Mouse (Mus musculus) CH12.LX (cell line): Measurements from ENCODE around the gene Kcnd3. TPM values are rescaled to one million over a fixed set of nuclear protein-coding genes. Genes with fewer than 3 reads are reported as not detected.
A peak's percentile ranks its signal among the peaks of the same experiment; 100 is the strongest.

Experiments
- DNase-seq: peaks from one replicate; pipeline ENCODE4 v3.0.0-alpha.2; 2013; ENCODE audit errors: extremely low read depth
- H3K27ac ChIP-seq: 2 replicates; pipeline ENCODE4 v1.5.1; 2012; ENCODE audit warnings: low read depth, mild to moderate bottlenecking, control low read depth, moderate library complexity; ENCODE audit not compliant: insufficient read depth
- H3K27me3 ChIP-seq: replicated peaks from 2 replicates; pipeline ENCODE3; 2012; ENCODE audit warnings: inconsistent platforms
- H3K36me3 ChIP-seq, 2 experiments: replicated peaks in 1 of 2; 2 replicates each; pipeline versions ENCODE3 to v1.6.1; 2012; ENCODE audit warnings: inconsistent platforms in 1 of 2, low read length in 1 of 2, mild to moderate bottlenecking in 1 of 2, mixed read lengths in 1 of 2, moderate library complexity in 1 of 2; ENCODE audit not compliant: control insufficient read depth in 1 of 2, insufficient read depth in 1 of 2
- H3K4me1 ChIP-seq, 2 experiments: 2 replicates each; pipeline ENCODE4 v1.6.1; 2012; ENCODE audit warnings: inconsistent platforms in 1 of 2, moderate library complexity in 1 of 2; ENCODE audit not compliant: insufficient read depth in 2 of 2, control insufficient read depth in 1 of 2
- H3K4me2 ChIP-seq: 2 replicates; pipeline ENCODE4 v1.6.1; 2012; ENCODE audit warnings: low read depth, mild to moderate bottlenecking, control low read depth; ENCODE audit not compliant: poor library complexity, insufficient read depth, severe bottlenecking
- H3K4me3 ChIP-seq, 3 experiments: fragments of 150-350 bp in 1 of 3; sonication (generic) in 1 of 3; replicated peaks in 1 of 3; 2 replicates each; pipeline versions ENCODE3 to v1.5.1; 2011 to 2012; ENCODE audit warnings: low read depth in 2 of 3, low read length in 2 of 3, mild to moderate bottlenecking in 2 of 3, moderate library complexity in 2 of 3, control low read depth in 1 of 3, improper control_type of control experiment in 1 of 3, inconsistent platforms in 1 of 3, mixed read lengths in 1 of 3; ENCODE audit not compliant: poor library complexity in 1 of 3
- H3K79me2 ChIP-seq: replicated peaks from 2 replicates; pipeline ENCODE4 v1.6.1; 2012; ENCODE audit warnings: mild to moderate bottlenecking, moderate library complexity; ENCODE audit not compliant: control insufficient read depth, poor library complexity, insufficient read depth, severe bottlenecking; ENCODE audit errors: extremely low read depth
- H3K9ac ChIP-seq: 2 replicates; pipeline ENCODE4 v1.6.1; 2012; ENCODE audit warnings: low read depth, mild to moderate bottlenecking, control low read depth, moderate library complexity; ENCODE audit not compliant: insufficient read depth
- H3K9me3 ChIP-seq: replicated peaks from 2 replicates; pipeline ENCODE3; 2012; ENCODE audit warnings: low read length, inconsistent platforms, mixed read lengths
- BHLHE40 ChIP-seq: IDR thresholded peaks from 2 replicates; pipeline ENCODE4 v1.6.1; 2011; ENCODE audit warnings: mild to moderate bottlenecking, low read depth, low read length, improper control_type of control experiment
- CTCF ChIP-seq, 2 experiments: IDR thresholded peaks in 1 of 2; conservative IDR thresholded peaks in 1 of 2; 2 replicates each; pipeline ENCODE4 v1.5.1; 2011 to 2012; ENCODE audit warnings: low read depth in 2 of 2, low read length in 2 of 2, improper control_type of control experiment in 1 of 2, inconsistent platforms in 1 of 2, mild to moderate bottlenecking in 1 of 2, moderate library complexity in 1 of 2
- E2F4 ChIP-seq: IDR thresholded peaks from 2 replicates; pipeline ENCODE4 v1.6.1; 2011; ENCODE audit warnings: low read depth, low read length, improper control_type of control experiment; ENCODE audit not compliant: insufficient replicate concordance
- ELF1 ChIP-seq: IDR thresholded peaks from 2 replicates; pipeline ENCODE4 v1.6.1; 2014; ENCODE audit warnings: low read depth, mild to moderate bottlenecking, inconsistent platforms, low read length, improper control_type of control experiment
- EP300 ChIP-seq: IDR thresholded peaks from 2 replicates; pipeline ENCODE4 v1.6.1; 2011; ENCODE audit warnings: low read length, improper control_type of control experiment
- GABPA ChIP-seq: IDR thresholded peaks from 2 replicates; pipeline ENCODE4 v1.6.1; 2012; ENCODE audit warnings: low read depth, low read length, improper control_type of control experiment, inconsistent platforms; ENCODE audit not compliant: insufficient replicate concordance
- HCFC1 ChIP-seq: IDR thresholded peaks from 2 replicates; pipeline ENCODE4 v1.6.1; 2012; ENCODE audit warnings: low read depth, mild to moderate bottlenecking, inconsistent platforms, low read length, improper control_type of control experiment
- JUN ChIP-seq: IDR thresholded peaks from 2 replicates; pipeline ENCODE4 v1.6.1; 2011; ENCODE audit warnings: low read depth, mild to moderate bottlenecking, low read length, improper control_type of control experiment, moderate library complexity; ENCODE audit not compliant: insufficient read depth
- JUND ChIP-seq: conservative IDR thresholded peaks from 2 replicates; pipeline ENCODE4 v1.6.1; 2011; ENCODE audit warnings: low read depth, low read length, improper control_type of control experiment
- MAX ChIP-seq: IDR thresholded peaks from 2 replicates; pipeline ENCODE4 v1.6.1; 2011; ENCODE audit warnings: low read length, improper control_type of control experiment
- MAZ ChIP-seq: IDR thresholded peaks from 2 replicates; pipeline ENCODE4 v1.6.1; 2012; ENCODE audit warnings: low read depth, mild to moderate bottlenecking, inconsistent platforms, low read length, improper control_type of control experiment, moderate library complexity
- MEF2A ChIP-seq: IDR thresholded peaks from 2 replicates; pipeline ENCODE4 v1.6.1; 2014; ENCODE audit warnings: low read depth, mild to moderate bottlenecking, inconsistent platforms, low read length, improper control_type of control experiment, borderline replicate concordance
- MXI1 ChIP-seq: IDR thresholded peaks from 2 replicates; pipeline ENCODE4 v1.6.1; 2011; ENCODE audit warnings: mild to moderate bottlenecking, low read depth, low read length, improper control_type of control experiment
- MYC ChIP-seq: IDR thresholded peaks from 2 replicates; pipeline ENCODE4 v1.6.1; 2011; ENCODE audit warnings: low read depth, mild to moderate bottlenecking, improper control_type of control experiment, low read length
- NRF1 ChIP-seq: IDR thresholded peaks from 2 replicates; pipeline ENCODE4 v1.6.1; 2014; ENCODE audit warnings: low read depth, mild to moderate bottlenecking, inconsistent platforms, low read length, improper control_type of control experiment, moderate library complexity
- POLR2A ChIP-seq: IDR thresholded peaks from 2 replicates; pipeline ENCODE4 v1.6.1; 2011; ENCODE audit warnings: low read depth, mild to moderate bottlenecking, improper control_type of control experiment, low read length
- RCOR1 ChIP-seq: conservative IDR thresholded peaks from 2 replicates; pipeline ENCODE4 v1.6.1; 2012; ENCODE audit warnings: low read depth, mild to moderate bottlenecking, inconsistent platforms, low read length, improper control_type of control experiment
- SIN3A ChIP-seq: IDR thresholded peaks from 2 replicates; pipeline ENCODE4 v1.6.1; 2012; ENCODE audit warnings: low read length, improper control_type of control experiment, inconsistent platforms
- SMC3 ChIP-seq: IDR thresholded peaks from 2 replicates; pipeline ENCODE4 v1.6.1; 2011; ENCODE audit warnings: low read depth, low read length, improper control_type of control experiment
- TBP ChIP-seq: conservative IDR thresholded peaks from 2 replicates; pipeline ENCODE4 v1.6.1; 2011; ENCODE audit warnings: low read depth, low read length, improper control_type of control experiment
- TCF12 ChIP-seq: IDR thresholded peaks from 2 replicates; pipeline ENCODE4 v1.6.1; 2014; ENCODE audit warnings: low read depth, mild to moderate bottlenecking, inconsistent platforms, low read length, improper control_type of control experiment
- UBTF ChIP-seq: IDR thresholded peaks from 2 replicates; pipeline ENCODE4 v1.6.1; 2012; ENCODE audit warnings: low read depth, mild to moderate bottlenecking, inconsistent platforms, low read length, improper control_type of control experiment, moderate library complexity
- USF1 ChIP-seq: IDR thresholded peaks from 2 replicates; pipeline ENCODE4 v1.6.1; 2014; ENCODE audit warnings: low read depth, mild to moderate bottlenecking, inconsistent platforms, low read length, improper control_type of control experiment
- USF2 ChIP-seq: conservative IDR thresholded peaks from 2 replicates; pipeline ENCODE4 v1.6.1; 2011; ENCODE audit warnings: low read depth, low read length, improper control_type of control experiment
- ZC3H11A ChIP-seq: IDR thresholded peaks from 2 replicates; pipeline ENCODE4 v1.6.1; 2012; ENCODE audit warnings: low read depth, mild to moderate bottlenecking, inconsistent platforms, low read length, improper control_type of control experiment
- ZNF384 ChIP-seq: IDR thresholded peaks from 2 replicates; pipeline ENCODE4 v1.6.1; 2012; ENCODE audit warnings: low read depth, low read length, improper control_type of control experiment, inconsistent platforms
- dilution Hi-C: fragments of 300-500 bp; cut with MboI; formaldehyde crosslinking; loops from 2 replicates; pipeline ENCODE4 v1.14.3; 2020; ENCODE audit warnings: low sequenced_read_pairs; ENCODE audit not compliant: extremely low pct_unique_long_range_greater_than_20kb, extremely low pct_ligation_motif_present
- in situ Hi-C: fragments of 300-500 bp; cut with MboI; formaldehyde crosslinking; loops from 3 replicates; pipeline ENCODE4 v1.14.3; 2019; ENCODE audit warnings: low sequenced_read_pairs, low pct_ligation_motif_present, low pct_unique_long_range_greater_than_20kb, mixed read lengths
- polyA plus RNA-seq: library from polyadenylated mRNA; unstranded; fragments of >175 nt; gene quantifications from 2 replicates; pipeline ENCODE4 v1.2.1, GENCODE M21; 2012; ENCODE audit warnings: low read depth; ENCODE audit not compliant: insufficient read length
- total RNA-seq, 2 experiments: library from RNA; depleted of rRNA; stranded (reverse); fragments of 300-350 nt in 1 of 2; fragments of >200 nt in 1 of 2; gene quantifications; 2 replicates each; pipeline ENCODE4 v1.2.3; 2012 to 2014

The Kcnd3 gene
- total and polyA plus RNA-seq, 3 experiments, result not detected

DNA sequence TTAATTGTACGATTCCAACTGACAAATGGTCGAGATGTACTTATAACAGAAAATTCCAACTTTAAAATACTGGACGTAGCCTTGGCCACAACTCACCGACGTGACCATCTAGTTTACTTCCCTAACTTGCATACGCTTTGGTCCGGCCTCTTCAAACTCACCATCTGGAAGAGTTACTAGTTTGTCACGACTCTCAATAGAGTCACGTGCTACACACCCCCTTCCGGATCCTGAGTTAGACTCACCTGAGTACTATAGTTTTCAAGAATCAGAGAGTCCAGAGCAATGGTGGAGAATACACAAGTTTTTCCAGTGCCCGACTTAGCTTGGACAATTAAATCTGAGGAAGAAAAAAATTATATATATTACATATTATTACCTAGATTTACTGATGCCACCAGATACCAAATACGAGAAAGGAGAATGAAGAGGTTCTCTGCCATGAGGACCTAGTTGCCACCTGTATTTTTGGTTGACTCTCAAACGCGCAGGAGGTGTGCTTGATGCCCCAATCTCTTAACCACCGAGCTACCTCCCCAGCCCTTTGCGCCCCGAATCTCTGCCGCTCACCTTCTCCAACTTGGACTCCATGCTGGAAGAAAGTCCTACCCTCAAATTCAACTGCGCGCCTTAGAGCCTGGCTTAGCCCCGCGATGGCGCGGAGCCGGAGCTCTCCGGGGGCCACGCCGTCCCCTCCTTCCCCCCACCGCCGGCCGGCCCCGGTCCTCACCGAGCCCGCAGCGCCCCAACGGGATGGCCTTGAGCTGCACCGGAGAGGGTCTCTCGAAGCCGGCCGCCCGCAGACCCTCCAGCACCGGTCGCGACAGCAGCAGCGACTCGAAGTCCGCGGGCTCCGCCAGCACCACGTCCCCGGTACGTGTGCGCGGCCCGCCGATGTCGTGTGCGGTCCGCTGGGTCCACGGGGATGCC is 234.5 kb downstream of the Kcnd3 start:
- peak overlapping the region; percentile 60 for H3K27ac ChIP-seq
- dilution Hi-C loops, result loop anchor here (25.0 kb wide), 1 partner anchor 226 kb away; no protein-coding TSS in a partner anchor
- peak overlapping the region; percentile 79 for H3K9ac ChIP-seq

DNA sequence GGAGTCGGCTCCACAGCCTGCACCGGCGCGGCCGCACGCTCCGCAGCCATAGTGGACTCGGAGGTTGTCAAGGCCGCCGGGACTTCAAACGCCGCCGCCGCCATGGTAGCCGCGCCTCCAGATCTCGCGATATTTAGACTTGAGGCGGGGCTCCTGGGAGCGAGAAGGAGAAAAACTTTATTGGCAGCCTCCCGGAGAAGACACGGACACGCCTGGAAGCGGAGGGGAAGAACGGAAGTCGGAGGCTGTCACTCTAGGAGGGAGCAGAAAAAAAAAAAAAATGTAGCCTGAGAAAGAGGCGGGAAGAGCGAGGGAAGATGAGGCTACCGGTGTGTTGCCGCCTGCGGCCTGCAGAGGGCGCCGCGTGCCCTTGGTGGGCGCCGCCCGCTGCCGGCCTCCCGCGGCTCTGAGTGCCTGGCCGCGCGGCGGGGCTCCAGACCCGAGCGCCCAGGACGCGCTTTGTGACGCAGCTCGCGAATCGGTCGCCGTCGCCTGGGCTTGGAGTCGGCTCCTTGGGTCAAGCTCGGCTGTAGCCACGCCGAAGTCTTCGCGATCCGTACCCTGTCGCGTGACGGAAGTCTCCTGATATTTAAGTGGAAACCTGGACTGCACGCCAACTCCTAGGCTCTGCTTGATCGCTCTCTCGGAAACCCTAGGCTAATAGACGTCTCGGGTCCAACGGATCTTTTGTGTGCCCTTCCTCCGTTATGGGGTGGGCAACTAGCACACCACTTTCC is 235.4 kb downstream of the Kcnd3 start, which contains the start of gene Ddx20:
Ddx20 (minus strand) TSS at position 251 of the 737 bp plus-strand sequence.
- peak within 1 kb of the TSS; percentile 79 for H3K9ac ChIP-seq
- H3K79me2 ChIP-seq, result peaks cover 22% of the 10 kb centered on the region
- H3K27me3 ChIP-seq, result peaks cover 13% of the 10 kb centered on the region
- H3K9me3 ChIP-seq, result no peaks in the 10 kb centered on the region
- peaks cover 15 to 26% of the 10 kb centered on the region in 2 experiments for H3K36me3 ChIP-seq
- peak; percentile 98 for DNase-seq
- peaks cover 4 to 21% of the 10 kb centered on the region in 2 experiments; a peak in 3 of 4 replicates for H3K4me1 ChIP-seq
- in situ Hi-C loops (loop anchor here (5.0 to 25.0 kb wide), 3 partner anchors 35 to 210 kb away; partner anchors contain the start of gene Rap1a), dilution Hi-C loops (loop anchor here (25.0 kb wide), 1 partner anchor 225 kb away; no protein-coding TSS in a partner anchor)
- peak within 1 kb of the TSS; percentile 91 for H3K4me2 ChIP-seq
- H3K27ac ChIP-seq, result peak within 1 kb of the TSS; percentile 60
- peak within 1 kb of the TSS; percentile 77 to 97 (median 93) for H3K4me3 ChIP-seq
- TF ChIP-seq MAZ (peak; percentile 81; the same call in 1 of the 2 replicates), RCOR1 (peak; percentile 73; the same call in 1 of the 2 replicates), ZNF384 (peak; percentile 99), POLR2A (peak; percentile 84), SMC3 (peak; percentile 97), ZC3H11A (peak; percentile 74), ELF1 (peak; percentile 94), BHLHE40 (peak; percentile 67), E2F4 (peak; percentile 95; the same call in 1 of the 2 replicates), CTCF (conservative IDR thresholded peaks at IDR 0.05 in 1 of 2, IDR thresholded peaks at IDR 0.05 in 1 of 2; ENCODE audit: low read depth in 2 of 2, low read length in 2 of 2) (peak; percentile 29 to 97; a peak in 3 of 4 replicates), USF1 (no peak), HCFC1 (peak; percentile 93), TBP (peak; percentile 73; the same call in 1 of the 2 replicates), TCF12 (peak; percentile 91), UBTF (peak; percentile 93), EP300 (peak; percentile 50; the same call in 1 of the 2 replicates), SIN3A (peak; percentile 95), MEF2A (peak; percentile 90), MXI1 (peak; percentile 86), GABPA (no peak; the same call in 1 of the 2 replicates), JUN (no peak), JUND (no peak), NRF1 (peak; percentile 21), USF2 (no peak)

More for the DNA sequence above, 234.5 kb downstream of the Kcnd3 start:
- TF ChIP-seq ZNF384 (no peak), USF1 (peak; percentile 62), BHLHE40 (peak; percentile 93), E2F4 (no peak), MYC (peak; percentile 21; the same call in 1 of the 2 replicates), MAX (peak; percentile 66), MXI1 (peak; percentile 67; the same call in 1 of the 2 replicates), USF2 (peak; percentile 58)
- TF ChIP-seq, all 38 proteins: peak for 6
- H3K4me1 ChIP-seq, result peaks cover 4 to 21% of the 10 kb centered on the region in 2 experiments; a peak in 3 of 4 replicates
- H3K27me3 ChIP-seq, result peaks cover 5% of the 10 kb centered on the region
- H3K9me3 ChIP-seq, result no peaks in the 10 kb centered on the region
- in situ Hi-C loops, result loop anchor here (5.0 to 25.0 kb wide), 3 partner anchors 36 to 211 kb away; partner anchors contain the start of gene Rap1a
- H3K4me2 ChIP-seq, result peak overlapping the region; percentile 91
- peak overlapping the region; percentile 77 to 97 (median 93) for H3K4me3 ChIP-seq
- peaks cover 22% of the 10 kb centered on the region for H3K79me2 ChIP-seq
- DNase-seq, result peak; percentile 53
- H3K36me3 ChIP-seq, result peaks cover 19 to 31% of the 10 kb centered on the region in 2 experiments
